Mouse (Mus musculus): ENCODE results near the gene Tshz2. TPM values are rescaled to one million over a fixed set of nuclear protein-coding genes. Genes with fewer than 3 reads are reported as not detected.

Gene Tshz2
- polyA plus RNA-seq, 1 experiment from 2014 or later: 5.1 TPM

DNA sequence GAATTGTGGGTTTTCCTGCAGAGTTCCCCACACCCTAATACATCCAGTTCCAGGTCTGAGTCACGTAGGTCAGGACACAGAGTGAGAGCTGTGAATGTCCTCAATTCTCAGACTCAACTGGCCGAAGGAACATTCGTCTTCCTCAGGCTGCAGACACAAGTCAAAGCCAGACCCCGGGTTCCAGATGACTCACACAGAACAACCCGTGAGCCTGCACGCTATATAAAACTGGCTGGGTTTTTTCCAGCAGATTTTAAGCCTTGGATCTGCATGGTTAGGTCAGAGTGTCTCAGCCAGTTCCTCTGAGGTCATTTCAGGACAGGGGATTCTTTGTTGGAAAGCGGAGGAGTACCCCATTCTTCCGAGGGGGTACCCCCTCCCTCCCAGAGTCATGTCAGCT lies 330.0 kb downstream of the Tshz2 start:
- no peaks in the 10 kb centered on the region for H3K9me3 ChIP-seq
- no peaks in the 10 kb centered on the region for H3K36me3 ChIP-seq
- 80% methylated on average over 8 of the region's 8 CpGs for WGBS
- H3K27me3 ChIP-seq (ENCODE audit: insufficient read depth, poor library complexity, severe bottlenecking): peaks cover 11% of the 10 kb centered on the region
- peaks cover 27% of the 10 kb centered on the region for H3K4me1 ChIP-seq (replicated peaks)
- H3K4me3 ChIP-seq: no peak overlapping the region
- peak overlapping the region; percentile 59 for H3K27ac ChIP-seq
- no peak for DNase-seq (ENCODE audit: low spot score)

DNA sequence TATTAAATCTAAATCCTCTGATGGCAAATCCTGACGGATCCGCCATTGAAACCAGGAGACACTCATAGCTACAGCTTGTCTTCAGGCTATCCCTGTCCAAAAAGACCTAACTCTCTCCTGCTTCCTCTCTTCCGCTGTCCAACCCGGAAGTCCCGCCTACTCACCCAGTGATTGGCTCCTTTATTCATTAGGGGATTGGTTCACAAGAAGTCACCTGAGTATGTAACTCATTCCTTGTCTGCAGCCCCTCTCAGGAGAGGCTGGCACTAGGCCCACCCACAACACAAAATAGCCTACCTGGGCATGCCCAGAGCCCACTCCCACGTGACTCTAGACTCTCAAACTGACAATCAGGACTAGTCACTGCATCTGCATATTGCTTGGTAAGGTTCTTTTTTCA lies 337.7 kb downstream of the Tshz2 start:
- DNase-seq (ENCODE audit: low spot score): no peak
- WGBS: 95% methylated on average over 6 of the region's 6 CpGs
- no peaks in the 10 kb centered on the region for H3K27me3 ChIP-seq (ENCODE audit: insufficient read depth, poor library complexity, severe bottlenecking)
- H3K27ac ChIP-seq: no peak overlapping the region
- H3K9me3 ChIP-seq: peaks cover 4% of the 10 kb centered on the region; the same call in 1 of the 2 replicates
- H3K4me1 ChIP-seq (replicated peaks): no peaks in the 10 kb centered on the region
- H3K4me3 ChIP-seq: no peak overlapping the region
- H3K36me3 ChIP-seq: no peaks in the 10 kb centered on the region

DNA sequence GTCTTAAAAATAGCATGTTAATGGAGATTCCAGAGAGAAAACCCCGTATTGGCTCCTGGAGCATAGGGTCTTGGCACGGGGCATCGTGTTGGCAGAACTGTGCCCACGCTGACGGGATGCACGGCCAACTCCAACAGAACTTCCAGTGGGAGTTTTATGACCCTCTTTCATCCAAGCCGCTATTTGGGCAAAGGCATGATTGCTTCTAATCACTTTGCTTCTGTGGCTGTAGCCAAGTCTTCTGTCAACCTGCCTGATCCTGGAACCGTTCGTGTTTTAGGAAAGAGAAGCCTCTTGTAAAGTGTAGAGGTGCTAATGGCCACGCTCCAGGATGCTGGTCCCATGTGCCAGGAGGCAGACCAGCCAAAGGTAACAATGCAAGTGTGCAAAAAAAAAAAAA lies 350.1 kb downstream of the Tshz2 start:
- no peaks in the 10 kb centered on the region for H3K36me3 ChIP-seq
- H3K9me3 ChIP-seq: no peaks in the 10 kb centered on the region
- no peaks in the 10 kb centered on the region for H3K4me1 ChIP-seq (replicated peaks)
- no peak overlapping the region for H3K4me3 ChIP-seq
- H3K27ac ChIP-seq: no peak overlapping the region
- no peaks in the 10 kb centered on the region for H3K27me3 ChIP-seq (ENCODE audit: insufficient read depth, poor library complexity, severe bottlenecking)
- 91% methylated on average over 10 of the region's 10 CpGs for WGBS
- no peak for DNase-seq (ENCODE audit: low spot score)

DNA sequence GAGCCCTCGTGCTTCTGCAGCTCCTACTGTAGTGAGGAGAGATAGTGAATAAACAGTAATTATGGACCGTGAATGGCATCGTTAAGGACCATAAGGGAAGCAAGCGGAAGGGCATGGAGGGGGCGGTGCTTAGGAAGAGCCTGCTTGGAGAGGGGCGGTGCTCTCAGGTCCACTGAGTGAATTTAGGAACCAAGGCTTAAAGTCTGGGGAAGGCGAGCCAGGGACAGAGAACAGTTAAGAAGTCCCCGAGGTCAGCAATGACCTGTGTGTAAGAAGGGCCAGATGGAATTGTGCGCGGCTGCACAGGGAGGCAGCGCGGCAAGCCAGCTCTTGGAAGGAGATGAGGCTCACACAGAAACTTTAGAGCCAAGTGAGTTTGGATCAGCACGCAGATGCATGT lies 354.4 kb downstream of the Tshz2 start:
- Histone ChIP-seq H3K27ac (no peak overlapping the region), H3K27me3 (ENCODE audit: insufficient read depth, poor library complexity, severe bottlenecking) (no peaks in the 10 kb centered on the region), H3K9me3 (no peaks in the 10 kb centered on the region), H3K4me1 (replicated peaks) (no peaks in the 10 kb centered on the region), H3K36me3 (no peaks in the 10 kb centered on the region), H3K4me3 (no peak overlapping the region)
- 72% methylated on average over 13 of the region's 13 CpGs for WGBS
- DNase-seq (ENCODE audit: low spot score): no peak

DNA sequence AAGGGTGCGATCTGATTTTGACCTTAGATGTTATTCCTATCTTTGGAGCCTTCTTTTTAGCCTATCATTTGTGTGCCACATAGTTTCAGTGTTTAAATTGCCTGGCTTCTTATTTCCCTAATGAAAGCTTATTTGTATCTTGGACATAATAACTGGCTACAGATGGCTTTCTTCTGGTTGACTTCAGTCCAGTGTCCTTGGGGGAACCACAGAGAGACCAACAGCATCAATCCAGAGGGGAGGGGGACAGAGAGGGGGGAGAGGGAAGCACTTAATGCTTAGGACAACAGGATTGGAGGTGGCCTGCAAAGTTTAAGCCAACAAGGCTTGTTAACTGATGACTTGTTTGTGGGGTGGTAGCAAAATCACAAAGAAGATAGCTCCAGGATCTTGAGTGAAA lies 356.4 kb downstream of the Tshz2 start:
- H3K9me3 ChIP-seq: no peaks in the 10 kb centered on the region
- no peaks in the 10 kb centered on the region for H3K27me3 ChIP-seq (ENCODE audit: insufficient read depth, poor library complexity, severe bottlenecking)
- no peaks in the 10 kb centered on the region for H3K36me3 ChIP-seq
- 100% methylated on average over 1 of the region's 1 CpGs for WGBS
- no peak for DNase-seq (ENCODE audit: low spot score)
- H3K27ac ChIP-seq: no peak overlapping the region
- H3K4me3 ChIP-seq: no peak overlapping the region
- no peaks in the 10 kb centered on the region for H3K4me1 ChIP-seq (replicated peaks)

DNA sequence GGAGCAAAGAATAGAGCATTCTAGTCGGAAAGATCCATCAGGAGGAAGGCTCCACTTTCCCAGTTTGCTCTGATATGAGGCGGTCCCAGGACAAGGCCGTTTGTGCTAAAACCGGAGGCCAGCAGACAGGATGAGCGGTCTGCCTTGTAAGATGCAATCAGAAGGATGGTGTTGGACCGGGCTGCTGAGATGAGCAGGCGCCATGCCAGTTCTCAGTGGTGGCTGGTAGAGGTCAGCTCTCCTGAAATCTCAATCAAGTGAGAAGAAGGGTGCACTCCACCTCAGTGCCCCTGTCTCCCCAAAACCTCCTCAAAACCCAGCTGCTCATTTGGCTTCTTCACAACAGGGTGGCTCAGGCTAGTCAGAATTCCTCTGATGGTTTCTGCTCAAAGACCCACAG lies 358.2 kb downstream of the Tshz2 start:
- Histone ChIP-seq H3K36me3 (no peaks in the 10 kb centered on the region), H3K27ac (no peak overlapping the region), H3K9me3 (no peaks in the 10 kb centered on the region), H3K4me1 (replicated peaks) (peaks cover 7% of the 10 kb centered on the region), H3K27me3 (ENCODE audit: insufficient read depth, poor library complexity, severe bottlenecking) (peaks cover 9% of the 10 kb centered on the region), H3K4me3 (no peak overlapping the region)
- 93% methylated on average over 7 of the region's 7 CpGs for WGBS
- no peak for DNase-seq (ENCODE audit: low spot score)

DNA sequence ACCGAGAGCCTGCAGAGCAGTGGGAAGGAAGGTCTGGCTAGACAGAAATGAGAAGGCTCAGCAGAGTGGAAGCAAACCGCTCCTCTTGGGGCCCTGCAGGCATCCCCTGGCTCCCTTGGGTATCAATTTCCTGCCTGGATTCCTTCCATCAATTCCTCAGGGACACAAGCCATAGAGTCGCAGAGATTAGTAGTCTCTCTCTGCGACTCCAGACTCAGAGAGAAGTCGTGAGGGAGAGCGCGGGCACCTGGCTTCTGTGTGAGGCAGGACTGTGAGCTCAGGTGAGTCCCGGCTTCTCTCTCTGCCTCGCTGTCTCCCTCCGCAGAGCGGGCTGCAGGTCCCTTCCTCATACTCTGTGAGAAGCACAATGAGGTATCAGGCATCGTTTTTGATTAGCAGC lies 363.2 kb downstream of the Tshz2 start:
- DNase-seq (ENCODE audit: low spot score): no peak
- WGBS: 56% methylated on average over 12 of the region's 12 CpGs
- Histone ChIP-seq H3K9me3 (no peaks in the 10 kb centered on the region), H3K27me3 (ENCODE audit: insufficient read depth, poor library complexity, severe bottlenecking) (peaks cover 11% of the 10 kb centered on the region), H3K27ac (peak overlapping the region; percentile 46; the same call in 1 of the 2 replicates), H3K4me1 (replicated peaks) (peaks cover 44% of the 10 kb centered on the region), H3K4me3 (no peak overlapping the region), H3K36me3 (no peaks in the 10 kb centered on the region)

DNA sequence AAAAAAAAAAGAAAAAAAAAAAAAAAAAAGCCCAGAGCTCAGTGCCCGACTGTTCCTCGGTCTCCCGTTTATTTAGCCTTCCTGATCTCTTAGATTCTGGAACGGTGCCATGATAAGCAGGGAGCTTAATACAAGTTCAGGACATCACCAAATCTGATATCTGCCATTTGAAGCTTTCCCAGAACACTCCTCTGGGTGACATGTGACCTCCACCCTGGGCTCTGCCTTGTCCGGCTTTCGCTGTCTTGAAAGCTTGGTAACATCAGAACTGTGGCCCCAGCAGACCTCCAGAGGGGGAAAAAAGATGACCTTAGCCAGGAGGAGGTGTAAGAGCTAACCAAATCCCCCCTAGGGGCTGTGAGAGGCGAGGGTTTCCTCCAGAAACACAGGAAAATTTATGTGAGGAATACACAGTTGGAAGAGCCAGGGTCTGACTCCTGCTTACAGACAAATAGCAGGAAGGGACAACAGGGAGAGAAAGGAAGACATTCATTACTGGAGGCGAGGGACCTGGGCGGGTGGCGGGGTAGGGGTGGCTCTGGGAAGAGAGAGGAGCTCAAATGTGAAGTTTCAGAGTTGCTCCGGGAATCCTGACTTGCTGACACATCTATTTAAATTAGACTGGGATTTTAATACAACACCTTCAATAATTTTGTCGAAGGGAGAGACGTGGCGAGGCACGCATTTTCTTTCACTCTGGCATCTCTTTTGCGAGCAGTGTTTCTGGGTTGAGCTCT lies 363.9 kb downstream of the Tshz2 start:
- WGBS: 62% methylated on average over 16 of the region's 16 CpGs
- no peaks in the 10 kb centered on the region for H3K36me3 ChIP-seq

DNA sequence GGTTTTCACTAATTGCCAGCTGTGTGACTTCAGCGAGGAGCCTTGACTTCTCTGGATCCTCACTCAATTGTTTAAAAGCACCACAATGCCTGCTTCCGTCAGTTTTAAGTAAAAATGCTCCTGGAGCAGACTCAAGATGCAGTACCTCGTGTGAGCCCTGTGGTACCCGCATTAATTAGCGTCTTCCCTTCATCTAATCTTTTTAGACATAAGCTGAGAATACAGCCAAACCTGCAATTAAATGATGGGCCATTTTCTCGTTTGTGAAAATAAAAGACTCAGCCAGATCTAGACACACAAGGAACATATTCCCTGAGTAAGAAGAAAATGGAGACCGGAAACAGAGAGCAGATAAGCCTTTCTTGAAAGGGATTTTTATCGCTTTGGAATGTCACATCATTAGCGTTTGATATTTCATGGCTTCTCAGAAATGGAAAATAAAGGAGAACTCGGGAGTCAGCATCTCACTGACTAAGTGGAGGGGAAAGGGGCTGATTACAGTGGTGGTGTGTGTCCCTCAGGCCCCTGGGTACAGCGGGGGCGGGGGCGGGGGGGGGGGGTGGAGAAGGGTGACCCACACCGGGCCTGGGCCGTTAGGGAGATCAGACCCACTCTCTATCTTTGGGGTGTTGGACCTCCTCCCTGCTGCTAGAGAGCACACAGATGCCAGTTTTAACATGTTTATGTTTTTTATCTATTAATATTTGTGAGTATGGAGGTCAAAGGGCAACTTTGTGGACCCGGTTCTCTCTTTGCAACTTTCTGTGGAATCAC lies 364.6 kb downstream of the Tshz2 start:
- Histone ChIP-seq H3K36me3 (no peaks in the 10 kb centered on the region), H3K9me3 (no peaks in the 10 kb centered on the region), H3K4me3 (no peak overlapping the region), H3K27ac (no peak overlapping the region; the same call in 1 of the 2 replicates), H3K4me1 (replicated peaks) (peaks cover 44% of the 10 kb centered on the region), H3K27me3 (ENCODE audit: insufficient read depth, poor library complexity, severe bottlenecking) (peaks cover 11% of the 10 kb centered on the region)
- 82% methylated on average over 16 of the region's 16 CpGs for WGBS
- DNase-seq (ENCODE audit: low spot score): no peak

More for the DNA sequence above, 363.9 kb downstream of the Tshz2 start:
- DNase-seq (ENCODE audit: low spot score): no peak
- H3K9me3 ChIP-seq: no peaks in the 10 kb centered on the region
- peaks cover 44% of the 10 kb centered on the region for H3K4me1 ChIP-seq (replicated peaks)
- peak overlapping the region; percentile 23 for H3K27ac ChIP-seq
- H3K27me3 ChIP-seq (ENCODE audit: insufficient read depth, poor library complexity, severe bottlenecking): peaks cover 11% of the 10 kb centered on the region
- H3K4me3 ChIP-seq: no peak overlapping the region

DNA sequence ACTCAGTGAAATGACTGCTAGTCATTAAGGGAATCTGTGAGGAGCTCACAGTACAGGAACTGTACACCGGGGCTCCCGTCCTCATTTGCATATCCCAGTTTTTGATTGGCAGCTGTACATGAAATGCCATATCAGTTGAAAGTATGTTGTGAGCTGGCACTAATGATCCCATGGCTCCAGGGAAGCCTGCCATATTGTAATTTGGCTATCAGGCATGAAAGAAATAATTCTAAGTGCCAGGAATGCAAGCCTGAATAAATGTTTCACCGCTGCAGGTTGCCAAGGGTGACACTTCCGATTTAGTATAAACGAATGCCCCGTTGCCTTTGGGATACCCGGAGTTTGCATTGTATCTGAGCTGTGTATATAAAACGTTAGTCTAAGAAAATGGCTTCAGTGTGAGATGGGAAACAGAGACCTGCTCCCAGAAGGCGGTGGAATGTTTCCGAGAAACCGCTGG lies 366.1 kb downstream of the Tshz2 start:
- no peak for DNase-seq (ENCODE audit: low spot score)
- H3K4me1 ChIP-seq (replicated peaks): peaks cover 58% of the 10 kb centered on the region
- peak overlapping the region; percentile 41; the same call in 1 of the 2 replicates for H3K27ac ChIP-seq
- H3K36me3 ChIP-seq: no peaks in the 10 kb centered on the region
- no peak overlapping the region for H3K4me3 ChIP-seq
- peaks cover 11% of the 10 kb centered on the region for H3K27me3 ChIP-seq (ENCODE audit: insufficient read depth, poor library complexity, severe bottlenecking)
- WGBS: 58% methylated on average over 11 of the region's 11 CpGs
- no peaks in the 10 kb centered on the region for H3K9me3 ChIP-seq

DNA sequence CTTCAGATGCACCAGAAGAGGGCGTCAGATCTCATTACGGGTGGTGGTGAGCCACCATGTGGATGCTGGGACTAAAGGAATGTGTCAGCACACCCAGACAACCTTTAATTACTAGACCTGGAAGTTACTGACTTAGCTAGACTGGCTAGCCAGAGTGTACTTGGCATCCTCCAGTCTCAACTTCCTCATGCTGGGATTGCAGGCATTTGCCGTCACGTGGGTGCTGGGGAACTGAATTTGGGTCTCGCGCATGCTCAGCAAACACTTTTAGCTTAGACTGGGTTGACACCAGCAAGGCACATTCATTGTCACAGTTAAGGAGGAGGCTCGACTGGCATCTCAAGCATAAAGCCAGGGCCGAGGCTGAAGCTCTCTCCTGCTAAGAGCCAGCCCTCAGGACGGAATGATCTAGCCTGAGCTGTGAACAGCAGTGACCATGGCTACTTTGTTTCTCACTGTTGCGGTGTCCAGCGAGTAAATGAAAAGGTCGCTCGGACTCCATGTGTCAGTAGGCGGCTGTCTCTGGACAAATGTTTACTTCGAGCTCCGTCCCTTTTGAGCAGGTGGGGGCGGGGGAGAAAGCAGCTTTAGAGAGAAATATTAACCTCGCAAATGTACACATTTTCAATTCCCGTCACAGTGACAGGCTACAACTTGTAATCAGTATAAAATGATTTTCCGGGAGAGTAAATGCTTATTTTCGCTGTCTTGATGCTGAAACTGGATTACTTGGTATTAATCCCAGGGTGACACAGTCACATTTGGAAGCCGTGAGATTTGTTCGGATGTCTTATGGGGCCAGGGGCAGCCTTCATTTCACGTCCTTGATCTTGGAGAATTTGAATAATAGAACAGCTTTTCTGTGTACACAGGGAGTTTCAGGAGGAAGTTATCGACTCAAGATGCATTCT lies 370.0 kb downstream of the Tshz2 start:
- DNase-seq (ENCODE audit: low spot score): no peak
- peaks cover 38% of the 10 kb centered on the region for H3K4me1 ChIP-seq (replicated peaks)
- H3K9me3 ChIP-seq: no peaks in the 10 kb centered on the region
- WGBS: 66% methylated on average over 25 of the region's 25 CpGs
- H3K27me3 ChIP-seq (ENCODE audit: insufficient read depth, poor library complexity, severe bottlenecking): no peaks in the 10 kb centered on the region
- no peaks in the 10 kb centered on the region for H3K36me3 ChIP-seq
- H3K4me3 ChIP-seq: no peak overlapping the region
- no peak overlapping the region for H3K27ac ChIP-seq

DNA sequence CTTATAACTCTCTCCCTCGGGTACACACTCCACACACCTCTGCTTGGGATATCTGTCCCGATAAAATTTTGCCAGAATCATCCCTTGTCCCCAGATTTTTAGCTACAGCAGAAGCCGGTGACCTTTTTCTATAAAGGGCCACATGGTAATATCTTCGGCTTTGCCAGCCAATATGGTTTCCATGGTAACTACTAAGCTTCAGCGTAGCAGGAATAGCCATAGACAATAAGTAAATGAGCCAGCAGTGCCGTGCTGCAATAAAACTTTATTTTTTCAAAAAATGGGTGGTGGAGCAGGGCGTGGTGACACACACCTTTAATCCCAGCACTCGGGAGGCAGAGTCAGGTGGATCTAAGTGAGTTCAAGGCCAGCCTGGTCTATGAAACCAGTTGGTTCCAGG lies 370.9 kb downstream of the Tshz2 start:
- Histone ChIP-seq H3K36me3 (no peaks in the 10 kb centered on the region), H3K4me3 (no peak overlapping the region), H3K27me3 (ENCODE audit: insufficient read depth, poor library complexity, severe bottlenecking) (no peaks in the 10 kb centered on the region), H3K27ac (no peak overlapping the region), H3K4me1 (replicated peaks) (peaks cover 32% of the 10 kb centered on the region), H3K9me3 (peaks cover 4% of the 10 kb centered on the region; the same call in 1 of the 2 replicates)
- 80% methylated on average over 8 of the region's 8 CpGs for WGBS
- DNase-seq (ENCODE audit: low spot score): no peak

Data from hindbrain, embryonic 10.5 days (tissue).